Mouse (Mus musculus): ENCODE measurements around the gene Srsf6.

DNA sequence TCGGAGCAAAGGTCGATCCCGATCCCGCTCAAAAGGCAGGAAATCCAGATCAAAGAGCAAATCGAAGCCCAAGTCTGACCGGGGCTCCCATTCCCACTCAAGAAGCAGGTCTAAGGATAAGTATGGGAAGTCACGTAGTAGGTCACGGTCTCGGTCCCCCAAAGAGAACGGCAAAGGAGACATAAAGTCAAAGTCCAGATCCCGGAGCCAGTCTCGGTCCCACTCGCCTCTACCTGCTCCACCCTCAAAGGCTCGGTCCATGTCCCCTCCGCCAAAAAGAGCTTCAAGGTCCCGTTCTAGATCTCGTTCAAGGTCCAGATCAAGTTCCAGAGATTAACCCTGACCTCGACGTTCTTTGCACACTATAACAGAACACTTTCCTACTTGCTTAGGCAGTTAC, 3.1 kb downstream of the Srsf6 start:
- TF ChIP-seq CTCF (IDR thresholded peaks at IDR 0.05; ENCODE audit: borderline replicate concordance, insufficient read depth, low read depth, low read length) (no peak), POLR2A (IDR thresholded peaks at IDR 0.05; ENCODE audit: borderline replicate concordance, insufficient read depth, low read length) (no peak)

Data from cerebellum, adult 2 months (tissue).